Mouse (Mus musculus): ENCODE data around the gene Ces2c.
"Not testable (repeated sequence)": the region's sequence is repeated elsewhere in the genome, so short reads cannot be mapped to it uniquely, and the experiment has no call there.

Gene Ces2c

GRCm38 (mm10) chr8:104846831-104847230 is at the start of gene Ces2c:
TSS of gene Ces2c (plus strand) at chr8:104847068.
- in situ Hi-C loops (cut with MboI, MseI): no loop called here

GRCm38 (mm10) chr8:104799385-104799784 is 47.5 kb upstream of the Ces2c start:
- in situ Hi-C loops (cut with MboI, MseI): no loop called here

- in situ Hi-C loops (cut with MboI, MseI): no loop called here
Observed at GRCm38 (mm10) chr8:104806127-104806526, 40.7 kb upstream of the Ces2c start.

- in situ Hi-C loops (cut with MboI, MseI): no loop called here
Observed at GRCm38 (mm10) chr8:104808542-104809413, 38.1 kb upstream of the Ces2c start.

GRCm38 (mm10) chr8:104809436-104809835 is 37.4 kb upstream of the Ces2c start:
- in situ Hi-C loops (cut with MboI, MseI): no loop called here

- in situ Hi-C loops (cut with MboI, MseI): no loop called here
Observed at GRCm38 (mm10) chr8:104826912-104827311, 20.0 kb upstream of the Ces2c start.

- in situ Hi-C loops (cut with MboI, MseI): no loop called here
Observed at GRCm38 (mm10) chr8:104828221-104828620, 18.6 kb upstream of the Ces2c start.

- in situ Hi-C loops (cut with MboI, MseI): no loop called here
Observed at GRCm38 (mm10) chr8:104831440-104831839, 15.4 kb upstream of the Ces2c start, which contains the start of gene Ces2b. TSS of gene Ces2b (plus strand) at chr8:104831572.

- in situ Hi-C loops (cut with MboI, MseI): no loop called here
Observed at GRCm38 (mm10) chr8:104841360-104842078, 5.3 kb upstream of the Ces2c start.

- in situ Hi-C loops (cut with MboI, MseI): no loop called here
Observed at GRCm38 (mm10) chr8:104847741-104848462, 1.0 kb downstream of the Ces2c start.

GRCm38 (mm10) chr8:104866844-104867531 is 20.1 kb downstream of the Ces2c start:
- in situ Hi-C loops (cut with MboI, MseI): loop anchor here (5.0 kb wide), 1 partner anchor 35 kb away; no protein-coding TSS in a partner anchor

- in situ Hi-C loops (cut with MboI, MseI): loop anchor here (5.0 kb wide), 1 partner anchor 33 kb away; no protein-coding TSS in a partner anchor
Observed at GRCm38 (mm10) chr8:104868876-104869275, 22.0 kb downstream of the Ces2c start.

GRCm38 (mm10) chr8:104886223-104886926 is 39.5 kb downstream of the Ces2c start:
- in situ Hi-C loops (cut with MboI, MseI): not testable (repeated sequence)

- in situ Hi-C loops (cut with MboI, MseI): loop anchor here (5.0 kb wide), 1 partner anchor 34 kb away; no protein-coding TSS in a partner anchor
Observed at GRCm38 (mm10) chr8:104901746-104902145, 54.9 kb downstream of the Ces2c start.

Measured in T-helper 2 cell (primary cell).